Mouse (Mus musculus): ENCODE results near the gene Tiparp. TPM values are rescaled to one million over a fixed set of nuclear protein-coding genes. Genes with fewer than 3 reads are reported as not detected.
A peak's percentile ranks its signal among the peaks of the same experiment; 100 is the strongest.

Tiparp gene
- polyA plus RNA-seq, 1 experiment from 2014 or later = 33.9 TPM

DNA sequence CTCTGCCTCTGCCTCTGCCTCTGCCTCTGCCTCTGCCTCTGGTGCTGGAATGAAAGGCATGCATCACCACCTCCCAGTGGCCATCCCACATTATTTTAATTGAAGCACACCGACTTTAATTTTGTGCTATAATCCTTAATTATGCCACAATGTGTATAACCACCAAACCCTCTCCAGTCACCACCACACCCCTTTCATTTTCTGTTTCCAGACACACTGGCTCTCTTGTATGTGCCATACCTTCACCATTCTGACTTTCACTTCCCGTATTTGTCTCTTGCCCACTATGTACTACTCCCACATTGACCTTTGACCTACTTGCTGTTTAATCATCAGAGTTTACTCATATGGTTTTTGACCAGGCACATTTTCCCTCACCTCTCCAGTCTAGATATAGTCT is 12.5 kb upstream of the Tiparp start:
- H3K9me3 ChIP-seq = no peaks in the 10 kb centered on the region
- WGBS = 90% methylated on average over 2 of the region's 2 CpGs
- no peak overlapping the region for H3K27ac ChIP-seq (replicated peaks)
- H3K9ac ChIP-seq (replicated peaks) = no peak overlapping the region
- ATAC-seq (replicated peaks) = no peak
- no peak overlapping the region for H3K4me3 ChIP-seq
- no peaks in the 10 kb centered on the region for H3K27me3 ChIP-seq
- peaks cover 12% of the 10 kb centered on the region for H3K4me1 ChIP-seq
- H3K4me2 ChIP-seq (replicated peaks) = no peak overlapping the region
- H3K36me3 ChIP-seq = no peaks in the 10 kb centered on the region

DNA sequence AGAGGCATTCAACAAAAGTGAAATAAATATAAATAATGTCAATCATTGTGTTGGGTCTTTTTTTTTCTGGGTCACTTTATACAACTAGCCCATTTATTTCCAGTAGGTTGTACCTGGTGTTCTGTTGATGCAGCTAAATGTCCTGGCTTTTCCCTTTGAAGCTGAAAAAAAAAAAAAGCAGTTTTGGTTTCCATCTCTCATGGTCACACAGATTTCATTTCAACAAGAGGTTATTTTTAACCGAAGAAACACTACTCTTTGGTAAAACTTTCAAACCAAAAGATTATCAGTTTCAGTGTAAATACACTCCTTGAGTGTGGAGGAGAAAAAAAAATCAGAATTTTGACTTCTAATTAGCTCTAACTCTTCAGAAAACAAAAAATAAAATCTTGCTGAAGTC is 11.7 kb upstream of the Tiparp start:
- no peaks in the 10 kb centered on the region for H3K27me3 ChIP-seq
- ATAC-seq (replicated peaks) = no peak
- no peaks in the 10 kb centered on the region for H3K36me3 ChIP-seq
- H3K4me1 ChIP-seq = peaks cover 12% of the 10 kb centered on the region
- no peak overlapping the region for H3K9ac ChIP-seq (replicated peaks)
- H3K9me3 ChIP-seq = no peaks in the 10 kb centered on the region
- H3K4me2 ChIP-seq (replicated peaks) = no peak overlapping the region
- no peak overlapping the region for H3K4me3 ChIP-seq
- 71% methylated on average over 1 of the region's 1 CpGs for WGBS
- H3K27ac ChIP-seq (replicated peaks) = no peak overlapping the region

DNA sequence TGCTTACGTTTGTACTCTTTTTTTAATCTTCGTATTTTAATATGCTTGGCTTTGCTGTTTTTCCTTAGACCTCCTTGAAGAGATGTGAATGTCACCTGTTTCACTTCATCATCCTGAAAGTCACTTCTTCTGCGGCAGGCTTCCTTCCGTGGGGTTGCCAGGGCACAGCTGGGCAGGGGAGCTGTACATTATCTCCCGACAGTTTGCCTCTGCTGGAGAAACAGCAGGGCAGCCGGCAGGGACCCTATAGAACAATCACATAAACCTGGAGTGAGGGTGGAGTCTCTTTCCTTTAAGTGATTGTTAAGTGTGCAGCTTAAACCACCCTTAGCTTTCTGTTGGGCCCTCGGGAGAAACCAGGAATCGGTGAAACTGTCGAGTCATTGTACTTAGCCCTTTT is 11.1 kb upstream of the Tiparp start:
- H3K4me2 ChIP-seq (replicated peaks) = no peak overlapping the region
- 22% methylated on average over 9 of the region's 9 CpGs for WGBS
- H3K27ac ChIP-seq (replicated peaks) = no peak overlapping the region
- H3K9me3 ChIP-seq = no peaks in the 10 kb centered on the region
- peaks cover 12% of the 10 kb centered on the region for H3K4me1 ChIP-seq
- H3K27me3 ChIP-seq = no peaks in the 10 kb centered on the region
- no peak for ATAC-seq (replicated peaks)
- no peaks in the 10 kb centered on the region for H3K36me3 ChIP-seq
- no peak overlapping the region for H3K4me3 ChIP-seq
- no peak overlapping the region for H3K9ac ChIP-seq (replicated peaks)

DNA sequence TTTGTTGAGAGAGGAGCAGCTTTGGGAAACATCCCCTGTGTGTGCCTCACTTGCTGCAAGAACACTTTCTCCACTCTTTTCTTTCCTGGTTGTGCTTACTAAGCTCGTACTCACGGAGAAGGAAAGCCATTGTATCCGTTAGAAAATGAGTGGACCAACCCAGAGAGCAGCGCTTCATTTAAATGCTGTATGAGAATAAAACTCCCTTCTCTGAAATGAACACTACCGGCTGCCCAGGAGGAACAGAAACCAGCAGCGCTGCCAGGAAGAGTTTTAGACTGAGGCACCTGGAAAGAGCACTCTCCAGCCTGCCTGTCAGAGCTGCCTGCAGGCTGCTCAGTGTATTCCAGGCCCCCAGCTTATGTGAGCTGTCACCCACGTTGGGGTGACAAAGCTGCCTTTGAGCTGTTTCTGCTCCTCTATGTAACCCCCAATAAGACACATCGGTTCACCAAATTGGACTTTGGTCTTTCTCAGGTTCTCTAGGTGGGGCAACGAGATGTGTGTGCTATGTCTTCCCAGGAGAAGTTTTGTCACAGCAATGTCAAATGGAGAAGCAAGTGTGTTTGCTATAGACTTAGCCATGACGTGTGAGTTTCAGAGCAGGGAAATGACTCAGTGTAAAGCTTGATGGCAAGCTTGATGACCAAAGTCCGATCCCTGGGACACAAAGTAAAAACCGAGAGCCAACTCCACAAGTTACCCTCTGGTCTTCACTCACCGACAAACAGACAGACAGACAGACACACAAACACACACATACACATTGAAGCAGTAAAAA is 10.3 kb upstream of the Tiparp start:
- ATAC-seq (replicated peaks) = no peak
- 44% methylated on average over 13 of the region's 13 CpGs for WGBS
- Histone ChIP-seq H3K9me3 (no peaks in the 10 kb centered on the region), H3K4me2 (replicated peaks) (no peak overlapping the region), H3K9ac (replicated peaks) (no peak overlapping the region), H3K27ac (replicated peaks) (no peak overlapping the region), H3K4me1 (peaks cover 12% of the 10 kb centered on the region), H3K36me3 (no peaks in the 10 kb centered on the region), H3K4me3 (no peak overlapping the region), H3K27me3 (no peaks in the 10 kb centered on the region)

DNA sequence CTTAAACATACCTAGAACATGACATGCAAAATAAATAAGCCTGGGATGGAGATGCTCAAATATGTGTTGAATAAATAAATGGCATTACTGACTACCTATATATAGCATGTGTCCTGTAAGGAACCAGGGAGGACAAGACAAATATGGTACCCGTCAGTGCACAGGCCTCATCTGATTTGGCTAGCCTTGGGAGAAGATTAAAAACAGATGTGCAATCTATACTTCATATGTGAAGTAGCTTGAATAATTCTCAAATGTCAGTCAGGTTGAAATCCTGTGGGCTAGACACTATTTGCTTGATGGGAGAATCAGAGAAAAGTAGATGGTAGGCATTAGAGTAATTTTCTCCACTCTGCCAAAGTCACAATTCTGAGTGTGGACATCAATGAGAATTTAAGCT is 6.8 kb upstream of the Tiparp start:
- Histone ChIP-seq H3K4me1 (peaks cover 11% of the 10 kb centered on the region), H3K36me3 (no peaks in the 10 kb centered on the region), H3K27me3 (no peaks in the 10 kb centered on the region), H3K9me3 (no peaks in the 10 kb centered on the region), H3K4me3 (no peak overlapping the region), H3K4me2 (replicated peaks) (no peak overlapping the region), H3K9ac (replicated peaks) (no peak overlapping the region), H3K27ac (replicated peaks) (no peak overlapping the region)
- WGBS = 100% methylated on average over 1 of the region's 1 CpGs
- no peak for ATAC-seq (replicated peaks)

DNA sequence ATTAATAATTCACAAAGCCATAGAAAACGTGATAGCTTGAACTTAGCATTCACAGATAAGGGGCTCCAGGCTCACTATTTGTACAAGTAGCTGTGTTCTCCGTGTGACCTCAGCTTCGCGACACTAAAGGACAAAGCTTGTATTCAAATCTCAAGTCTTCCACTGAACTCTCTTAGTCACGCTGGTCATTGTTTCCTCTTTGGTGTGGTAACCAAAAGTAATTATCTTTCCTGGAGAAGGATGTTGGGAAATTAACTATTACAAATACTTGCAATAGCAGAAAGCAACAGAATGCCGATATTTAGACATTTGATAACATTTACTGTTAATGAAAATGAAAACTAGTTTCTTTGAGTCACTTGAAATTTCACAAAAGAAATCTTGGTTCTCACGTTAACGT is 4.8 kb upstream of the Tiparp start:
- Histone ChIP-seq H3K27ac (replicated peaks) (no peak overlapping the region), H3K4me3 (no peak overlapping the region), H3K36me3 (no peaks in the 10 kb centered on the region), H3K27me3 (no peaks in the 10 kb centered on the region), H3K4me1 (no peaks in the 10 kb centered on the region), H3K9me3 (no peaks in the 10 kb centered on the region), H3K4me2 (replicated peaks) (no peak overlapping the region), H3K9ac (replicated peaks) (no peak overlapping the region)
- 45% methylated on average over 8 of the region's 8 CpGs for WGBS
- ATAC-seq (replicated peaks) = no peak

DNA sequence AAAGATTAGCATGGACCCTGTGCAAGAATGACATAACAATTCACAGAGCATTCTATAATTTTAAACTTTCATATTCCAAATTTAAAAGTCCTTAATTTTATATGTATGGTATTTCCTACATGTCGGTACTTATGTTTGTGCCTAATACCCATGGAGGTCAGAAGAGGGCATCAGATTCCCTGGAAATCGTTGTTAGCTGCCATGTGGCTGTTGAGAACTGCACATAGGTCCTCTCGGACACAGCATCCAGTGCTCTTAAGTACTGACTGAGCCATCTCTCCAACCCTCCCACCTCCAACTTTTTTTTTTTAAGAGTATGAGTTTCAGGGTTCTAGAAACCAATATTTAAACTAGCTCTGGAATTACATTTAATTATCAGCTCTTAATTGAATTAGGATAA is 2.5 kb upstream of the Tiparp start:
- Histone ChIP-seq H3K27me3 (no peaks in the 10 kb centered on the region), H3K4me2 (replicated peaks) (no peak overlapping the region), H3K4me3 (no peak overlapping the region), H3K9me3 (no peaks in the 10 kb centered on the region), H3K9ac (replicated peaks) (no peak overlapping the region), H3K36me3 (no peaks in the 10 kb centered on the region), H3K27ac (replicated peaks) (no peak overlapping the region), H3K4me1 (peaks cover 3% of the 10 kb centered on the region)
- WGBS = 78% methylated on average over 3 of the region's 3 CpGs
- no peak for ATAC-seq (replicated peaks)

DNA sequence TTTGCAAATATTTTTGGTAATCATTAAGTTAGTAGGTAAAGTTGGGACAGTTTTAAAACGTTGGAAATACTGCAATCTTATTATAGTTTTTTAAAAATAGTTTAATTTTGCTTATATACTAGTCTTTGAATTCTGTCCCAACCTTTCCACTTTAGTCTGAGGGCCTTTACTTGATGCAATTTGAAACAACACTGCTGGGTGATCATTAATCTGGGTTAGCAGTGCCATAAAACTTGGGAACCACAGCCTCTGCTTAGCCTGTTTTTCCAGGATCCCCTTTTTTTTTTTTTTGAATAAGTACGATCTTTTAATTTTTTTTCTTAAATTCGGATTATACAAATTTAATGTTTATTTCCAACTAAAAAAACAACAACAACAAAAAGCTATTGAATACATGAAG is 1.0 kb upstream of the Tiparp start:
- Histone ChIP-seq H3K27ac (replicated peaks) (peak overlapping the region; percentile 99), H3K9ac (replicated peaks) (peak overlapping the region; percentile 89), H3K27me3 (no peaks in the 10 kb centered on the region), H3K4me3 (peak overlapping the region; percentile 92), H3K36me3 (peaks cover 5% of the 10 kb centered on the region; the same call in 1 of the 2 replicates), H3K4me1 (peaks cover 9% of the 10 kb centered on the region), H3K4me2 (replicated peaks) (peak overlapping the region; percentile 84), H3K9me3 (no peaks in the 10 kb centered on the region)
- 21% methylated on average over 3 of the region's 3 CpGs for WGBS
- no peak for ATAC-seq (replicated peaks)

DNA sequence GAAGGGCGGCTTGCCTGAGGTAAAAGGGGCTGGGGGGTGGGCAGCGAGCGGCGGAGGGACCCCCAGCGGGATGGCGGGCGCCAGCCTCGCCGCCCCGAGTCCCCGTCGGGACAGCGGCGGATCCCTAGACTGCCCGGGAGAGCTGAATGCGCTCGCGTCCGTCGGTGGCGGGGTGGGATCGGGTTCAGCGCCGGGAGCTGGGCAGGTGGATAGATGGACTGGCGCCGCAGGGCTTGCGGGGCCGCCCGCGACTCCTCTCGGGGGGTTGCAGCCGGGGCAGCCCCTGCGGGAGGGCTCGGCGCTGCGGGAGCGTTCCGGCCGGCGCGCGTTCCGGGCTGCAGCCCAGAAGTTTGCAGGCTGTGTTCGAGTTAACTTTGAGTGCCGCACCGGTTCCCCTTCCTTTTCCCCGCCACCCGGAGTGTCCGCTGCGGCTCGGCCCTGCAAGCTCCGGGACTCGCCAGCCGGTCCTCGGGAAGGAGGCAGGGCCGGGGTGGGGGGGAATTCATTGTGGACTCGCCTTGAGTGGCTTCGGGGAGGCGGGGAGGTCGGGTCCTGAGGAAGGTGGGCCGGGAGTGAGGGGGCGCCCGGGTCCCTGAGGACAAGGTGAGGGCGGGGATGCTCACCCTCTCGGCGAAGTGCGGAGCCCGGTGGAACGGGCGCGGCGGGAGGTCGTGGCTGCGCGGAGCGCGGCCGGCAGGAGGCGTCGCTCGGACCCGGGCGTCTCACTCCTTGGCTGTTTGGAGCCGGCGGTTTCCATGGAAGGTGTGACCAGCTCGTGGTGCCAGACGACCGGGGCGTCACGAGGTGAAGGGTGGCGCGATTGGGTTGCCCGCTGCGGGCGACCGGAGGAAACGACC is 632 bp downstream of the Tiparp start:
- H3K9ac ChIP-seq (replicated peaks) = peak overlapping the region; percentile 85
- peak overlapping the region; percentile 84 for H3K4me2 ChIP-seq (replicated peaks)
- peak; percentile 18 for ATAC-seq (replicated peaks)
- H3K4me1 ChIP-seq = peaks cover 15% of the 10 kb centered on the region
- H3K4me3 ChIP-seq = peak overlapping the region; percentile 92
- WGBS = under 1% methylated on average over 93 of the region's 97 CpGs
- H3K36me3 ChIP-seq = peaks cover 5% of the 10 kb centered on the region; the same call in 1 of the 2 replicates
- H3K9me3 ChIP-seq = no peaks in the 10 kb centered on the region
- no peaks in the 10 kb centered on the region for H3K27me3 ChIP-seq
- peak overlapping the region; percentile 99 for H3K27ac ChIP-seq (replicated peaks)

DNA sequence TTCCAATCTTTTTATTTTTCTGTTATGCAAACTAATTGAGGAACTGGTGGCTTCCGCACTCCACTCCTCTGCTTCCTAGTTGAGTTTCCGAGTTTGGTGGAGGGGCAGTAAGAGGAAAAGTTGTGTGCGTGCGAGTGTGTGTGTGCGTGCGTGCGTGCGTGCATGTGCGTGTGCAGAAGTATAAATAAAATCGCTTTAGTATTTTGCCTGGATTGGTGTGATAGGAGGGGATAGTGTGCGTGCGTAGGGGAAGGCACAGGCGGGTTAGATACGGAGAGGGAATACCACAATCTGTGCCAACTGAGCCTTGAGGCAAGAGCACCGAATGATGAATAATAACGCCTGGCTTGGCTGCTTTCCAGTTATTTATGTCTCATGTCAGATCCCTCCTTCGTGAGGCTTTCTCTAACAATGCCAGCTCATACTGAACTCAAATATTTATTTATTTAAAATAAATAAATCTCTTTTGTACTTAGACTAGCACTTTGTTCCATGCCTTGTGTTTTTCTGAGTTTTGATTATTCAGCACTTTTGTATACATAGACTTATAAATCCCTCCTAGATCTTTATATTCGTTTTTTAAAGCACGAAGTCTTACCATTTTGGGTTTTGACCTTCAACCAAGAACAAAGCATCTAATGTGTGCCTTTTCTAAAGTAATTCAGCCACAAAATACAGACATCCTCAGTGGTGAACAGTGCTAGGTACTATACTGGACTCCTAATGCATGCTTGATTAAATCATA is 1.4 kb downstream of the Tiparp start:
- peak overlapping the region; percentile 84 for H3K4me2 ChIP-seq (replicated peaks)
- H3K27me3 ChIP-seq = no peaks in the 10 kb centered on the region
- no peaks in the 10 kb centered on the region for H3K9me3 ChIP-seq
- peaks cover 5% of the 10 kb centered on the region; the same call in 1 of the 2 replicates for H3K36me3 ChIP-seq
- peak overlapping the region; percentile 85 for H3K9ac ChIP-seq (replicated peaks)
- peak overlapping the region; percentile 99 for H3K27ac ChIP-seq (replicated peaks)
- H3K4me1 ChIP-seq = peaks cover 23% of the 10 kb centered on the region
- ATAC-seq (replicated peaks) = peak; percentile 9; the same call in 1 of the 2 replicates
- WGBS = under 1% methylated on average over 19 of the region's 19 CpGs
- peak overlapping the region; percentile 92 for H3K4me3 ChIP-seq

DNA sequence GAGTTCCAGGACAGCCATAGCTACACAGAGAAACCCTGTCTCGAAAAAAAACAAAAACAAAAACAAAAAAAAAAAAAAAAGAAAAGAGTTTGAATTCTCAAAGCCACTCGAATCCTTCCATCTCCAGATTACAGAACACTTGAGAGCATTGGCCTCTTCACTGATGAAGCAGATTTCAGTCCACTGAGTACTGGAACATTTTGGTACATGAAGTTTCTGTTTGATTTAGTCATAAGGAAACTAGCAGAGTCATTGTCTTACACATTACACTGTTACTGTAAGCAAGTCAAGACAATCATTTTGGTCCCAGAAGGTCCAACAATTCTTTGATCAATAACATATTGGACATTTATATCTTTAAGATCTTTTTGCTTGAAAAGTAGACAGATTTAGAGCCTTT is 4.8 kb downstream of the Tiparp start:
- WGBS = 93% methylated on average over 2 of the region's 2 CpGs

DNA sequence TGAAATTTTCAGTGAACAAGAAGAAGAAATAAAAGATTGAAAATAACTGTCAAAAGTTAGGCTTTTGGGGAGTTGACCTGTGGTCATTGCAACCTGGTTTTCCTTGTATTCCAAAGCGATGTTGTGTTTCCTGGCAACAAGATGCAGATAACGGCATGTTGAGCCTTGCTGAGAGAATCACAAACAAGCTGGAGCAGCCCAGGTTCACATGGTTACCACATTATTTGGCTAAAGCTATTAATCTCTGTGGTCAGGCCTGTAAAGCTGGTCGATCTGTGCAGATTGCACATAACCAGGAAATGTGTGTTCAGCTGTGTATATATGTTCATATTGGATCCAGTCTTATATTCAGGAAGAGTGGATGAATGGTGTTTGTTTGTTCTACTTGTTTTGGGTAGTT is 5.4 kb downstream of the Tiparp start:
- Histone ChIP-seq H3K36me3 (peaks cover 5% of the 10 kb centered on the region; the same call in 1 of the 2 replicates), H3K4me1 (peaks cover 35% of the 10 kb centered on the region), H3K4me2 (replicated peaks) (no peak overlapping the region), H3K9ac (replicated peaks) (no peak overlapping the region), H3K27me3 (no peaks in the 10 kb centered on the region), H3K4me3 (no peak overlapping the region), H3K9me3 (no peaks in the 10 kb centered on the region), H3K27ac (replicated peaks) (no peak overlapping the region)
- no peak for ATAC-seq (replicated peaks)
- WGBS = 49% methylated on average over 3 of the region's 3 CpGs

More for the DNA sequence above, 4.8 kb downstream of the Tiparp start:
- no peak overlapping the region for H3K4me3 ChIP-seq
- no peaks in the 10 kb centered on the region for H3K9me3 ChIP-seq
- peaks cover 35% of the 10 kb centered on the region for H3K4me1 ChIP-seq
- no peaks in the 10 kb centered on the region for H3K27me3 ChIP-seq
- H3K4me2 ChIP-seq (replicated peaks) = no peak overlapping the region
- no peak overlapping the region for H3K9ac ChIP-seq (replicated peaks)
- peaks cover 5% of the 10 kb centered on the region; the same call in 1 of the 2 replicates for H3K36me3 ChIP-seq
- H3K27ac ChIP-seq (replicated peaks) = no peak overlapping the region
- ATAC-seq (replicated peaks) = no peak
